Mouse (Mus musculus): ENCODE measurements around the gene Olfr389. TPM values are rescaled to one million over a fixed set of nuclear protein-coding genes. Genes with fewer than 3 reads are reported as not detected.

Olfr389 gene
- total RNA-seq (2021) = not detected in 2 replicates
- long read RNA-seq, experiment 1 = 0 reads
- long read RNA-seq, experiment 2 = 0 reads

- DNase-seq = no peak
Measured at GRCm38 (mm10) chr11:73780613-73781012, at the start of gene Olfr389. Gene Olfr389, minus strand, starts transcription at chr11:73780713.

GRCm38 (mm10) chr11:73816949-73817348, 36.4 kb upstream of the Olfr389 start, which contains the start of gene Olfr392:
Gene Olfr392, minus strand, starts transcription at chr11:73817049.
- DNase-seq = no peak

- no peak for DNase-seq
Measured at GRCm38 (mm10) chr11:73802952-73803351, 22.4 kb upstream of the Olfr389 start, which contains the start of gene Olfr391-ps. Gene Olfr391-ps, minus strand, starts transcription at chr11:73803052.

GRCm38 (mm10) chr11:73782664-73783063, 2.2 kb upstream of the Olfr389 start, which contains the start of gene Olfr390:
Gene Olfr390, plus strand, starts transcription at chr11:73782964.
- no peak for DNase-seq

- no peak for DNase-seq
Measured at GRCm38 (mm10) chr11:73759115-73759514, 21.4 kb downstream of the Olfr389 start.

Other genes starting within 250 kb of the Olfr389 start
- not detected in 2 replicates for gene Olfr385, start 187.7 kb downstream of the Olfr389 start, total RNA-seq (2021)
- not detected in 2 replicates for gene Olfr384, start 182.1 kb downstream of the Olfr389 start, total RNA-seq (2021)
- not detected in 2 replicates for gene Zfp735, start 91.9 kb downstream of the Olfr389 start, total RNA-seq (2021)
- not detected in 2 replicates for gene Olfr390, start 2.3 kb upstream of the Olfr389 start, total RNA-seq (2021)
- gene Olfr391-ps, start 22.3 kb upstream of the Olfr389 start, total RNA-seq (2021) = not detected in 2 replicates
- not detected in 2 replicates for gene Olfr392, start 36.3 kb upstream of the Olfr389 start, total RNA-seq (2021)
- gene Olfr393, start 70.7 kb upstream of the Olfr389 start, total RNA-seq (2021) = not detected in 2 replicates
- gene Olfr394, start 110.1 kb upstream of the Olfr389 start, total RNA-seq (2021) = not detected in 2 replicates
- gene Olfr395, start 128.6 kb upstream of the Olfr389 start, total RNA-seq (2021) = not detected in 2 replicates
- gene Olfr23, start 156.0 kb upstream of the Olfr389 start, total RNA-seq (2021) = not detected in 2 replicates
- gene Olfr397, start 180.1 kb upstream of the Olfr389 start, total RNA-seq (2021) = not detected in 2 replicates
- gene Olfr398, start 209.7 kb upstream of the Olfr389 start, total RNA-seq (2021) = not detected in 2 replicates

Data from adrenal gland, postnatal 14 days (tissue).